Mouse (Mus musculus): ENCODE results near the gene Gm21987.

Gm21987 gene

DNA sequence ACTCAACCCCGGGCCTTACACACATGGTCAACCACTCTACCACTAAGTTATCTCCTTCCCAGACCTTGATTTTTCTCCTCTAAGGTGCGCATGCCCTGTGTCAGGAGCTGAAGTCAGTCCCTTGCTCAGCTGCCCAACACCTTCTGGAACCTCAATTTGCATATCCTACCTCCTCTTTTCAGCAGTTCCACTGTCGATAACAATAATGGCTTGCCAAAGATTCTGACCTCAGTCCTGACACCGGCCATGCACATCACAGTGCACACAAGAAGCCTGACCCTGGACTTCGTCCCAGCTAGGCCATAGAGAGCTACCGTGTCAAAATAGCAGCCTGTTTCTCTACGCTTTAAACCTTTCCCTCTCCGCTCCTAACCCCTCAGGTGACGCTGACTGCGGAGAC is 26.6 kb downstream of the Gm21987 start:
- no peak for DNase-seq

DNA sequence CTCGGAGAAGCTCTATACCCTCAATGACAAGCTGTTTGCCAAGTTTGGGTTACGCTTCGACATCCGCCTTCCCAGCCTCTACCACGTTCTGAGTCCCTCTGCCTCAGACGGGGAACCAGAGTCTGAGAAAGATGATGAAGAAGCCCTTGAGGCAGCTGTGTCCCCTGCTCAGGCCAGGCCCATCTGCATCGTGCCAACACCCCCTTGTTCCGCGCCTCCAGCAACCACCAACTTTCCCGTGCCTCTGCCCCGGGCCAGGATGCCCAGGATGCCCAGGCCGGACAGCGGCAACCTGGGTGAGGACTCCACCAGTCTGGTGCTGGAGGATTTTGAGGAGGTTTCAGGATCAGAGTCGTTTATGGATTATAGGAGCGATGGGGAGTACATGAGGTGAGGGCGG is 27.1 kb downstream of the Gm21987 start:
- no peak for DNase-seq

DNA sequence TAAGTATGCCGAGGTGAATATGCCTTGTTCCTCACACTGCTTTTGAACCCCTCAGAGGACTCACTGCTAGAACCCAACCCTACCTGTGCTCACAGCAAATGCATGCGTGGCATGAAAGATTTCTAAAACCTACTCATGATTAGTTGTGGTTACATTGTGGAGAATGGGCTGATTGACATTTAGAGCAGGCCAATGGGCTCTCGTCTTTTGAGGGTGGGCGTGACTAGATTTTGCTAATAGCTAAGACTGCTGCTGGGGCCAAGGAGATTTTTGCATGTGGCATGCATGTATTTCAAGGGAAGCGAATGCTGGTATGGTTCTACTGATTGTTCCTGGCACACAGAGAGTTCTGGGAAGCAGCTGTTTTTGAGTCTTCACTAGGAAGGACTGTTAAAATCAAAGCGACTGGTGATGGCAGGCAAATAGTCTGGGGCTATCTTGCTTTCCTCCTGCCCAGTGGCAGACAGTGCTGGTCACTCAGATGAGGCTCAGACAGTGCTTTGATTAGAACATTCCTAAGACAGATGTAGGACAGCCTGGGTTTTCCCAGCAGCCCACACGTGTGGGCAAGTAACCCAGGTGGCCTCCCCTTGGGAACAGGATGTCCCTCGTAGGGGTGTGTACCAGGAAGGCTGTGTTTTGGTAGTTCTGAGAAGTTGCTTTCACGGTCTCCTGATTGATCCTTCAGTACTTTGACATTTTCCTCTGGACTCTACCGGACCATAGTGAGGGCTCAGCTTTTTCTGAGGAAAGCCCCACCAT is 27.7 kb downstream of the Gm21987 start:
- no peak for DNase-seq

- no peak for DNase-seq
Observed at GRCm38 (mm10) chr16:38375182-38375581, 28.3 kb downstream of the Gm21987 start.

- DNase-seq = peak; percentile 67
Observed at GRCm38 (mm10) chr16:38376163-38376840, 29.5 kb downstream of the Gm21987 start.

GRCm38 (mm10) chr16:38376841-38377249 is 30.0 kb downstream of the Gm21987 start:
- DNase-seq = peak; percentile 27

DNA sequence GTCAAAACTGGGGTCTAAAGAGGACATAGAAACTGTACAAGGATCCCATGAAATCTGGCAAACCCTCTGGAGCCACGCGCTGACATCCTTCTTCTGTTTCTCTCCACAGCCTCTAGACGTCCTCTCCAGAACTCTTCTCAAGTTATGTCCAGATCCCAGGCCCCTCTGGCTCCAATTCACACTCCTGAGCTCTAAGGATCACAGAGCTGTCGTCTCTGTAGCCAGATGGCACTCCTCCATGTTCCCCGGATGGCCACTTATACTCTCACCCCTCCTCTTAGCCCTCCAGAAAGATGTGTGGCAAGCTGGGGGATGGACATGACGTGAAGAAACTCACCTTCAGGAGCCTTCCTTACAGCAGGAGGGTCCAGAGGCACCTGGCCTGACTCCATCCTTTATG is 30.7 kb downstream of the Gm21987 start:
- DNase-seq = no peak

GRCm38 (mm10) chr16:38378591-38378990 is 31.8 kb downstream of the Gm21987 start:
- no peak for DNase-seq

GRCm38 (mm10) chr16:38379088-38379487 is 32.2 kb downstream of the Gm21987 start:
- no peak for DNase-seq

DNA sequence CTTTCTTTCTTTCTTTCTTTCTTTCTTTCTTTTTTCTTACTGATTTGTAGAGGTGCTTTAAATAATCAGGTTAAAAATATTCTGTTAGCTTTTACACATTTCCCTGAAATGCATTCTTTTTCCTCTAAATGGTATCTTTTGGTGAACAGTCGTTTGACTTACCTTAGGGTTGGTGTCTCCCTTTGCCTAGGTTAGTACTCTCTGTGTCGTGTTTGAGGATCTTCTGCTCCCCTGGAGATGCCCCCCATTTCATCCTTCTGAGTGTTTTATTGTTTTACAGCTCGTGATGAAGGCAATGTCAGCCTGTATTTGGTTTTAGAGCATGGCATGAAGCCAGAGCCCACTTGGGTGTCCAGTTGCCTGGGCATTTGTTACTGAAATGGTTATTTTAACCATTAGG is 32.7 kb downstream of the Gm21987 start:
- no peak for DNase-seq

DNA sequence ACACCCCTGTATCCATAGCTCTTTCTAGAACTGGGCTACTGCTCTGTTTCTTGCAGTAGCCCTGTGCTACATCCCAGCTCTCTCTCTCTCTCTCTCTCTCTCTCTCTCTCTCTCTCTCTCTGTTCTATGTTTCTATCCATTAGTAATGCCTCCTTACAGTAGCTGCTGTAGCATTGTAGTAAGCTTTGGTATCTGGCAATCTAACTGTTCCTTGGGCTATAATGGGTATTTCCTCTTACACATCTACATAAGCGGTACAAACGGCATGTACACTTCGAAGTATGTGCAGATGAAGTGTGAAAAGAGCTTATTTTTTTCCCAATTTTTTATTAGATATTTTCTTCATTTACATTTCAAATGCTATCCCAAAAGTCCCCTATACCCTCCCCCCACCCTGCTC is 33.1 kb downstream of the Gm21987 start:
- no peak for DNase-seq

- no peak for DNase-seq
Observed at GRCm38 (mm10) chr16:38383683-38384082, 36.8 kb downstream of the Gm21987 start.

DNA sequence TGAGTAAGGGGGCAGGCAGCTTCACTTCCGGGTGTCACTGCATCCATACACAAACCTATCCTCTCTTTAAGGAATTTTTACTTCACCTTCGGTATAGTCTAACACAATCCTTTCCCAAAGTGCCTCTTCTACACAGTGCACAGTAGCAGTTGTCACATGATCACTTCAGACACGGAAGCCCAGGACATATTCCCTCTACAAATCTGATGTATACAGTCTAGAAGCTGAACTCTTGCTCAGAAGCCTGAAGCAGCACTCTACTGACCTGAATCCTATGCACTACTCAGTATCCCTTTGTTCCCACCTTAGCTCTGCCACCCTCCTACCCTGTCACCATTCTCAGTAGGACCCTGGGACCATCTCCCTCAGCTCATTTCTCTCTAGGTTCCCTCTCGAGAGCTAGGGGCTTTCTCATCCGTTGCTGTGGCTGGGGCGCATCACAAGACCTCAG is 38.4 kb downstream of the Gm21987 start:
- DNase-seq = no peak

DNA sequence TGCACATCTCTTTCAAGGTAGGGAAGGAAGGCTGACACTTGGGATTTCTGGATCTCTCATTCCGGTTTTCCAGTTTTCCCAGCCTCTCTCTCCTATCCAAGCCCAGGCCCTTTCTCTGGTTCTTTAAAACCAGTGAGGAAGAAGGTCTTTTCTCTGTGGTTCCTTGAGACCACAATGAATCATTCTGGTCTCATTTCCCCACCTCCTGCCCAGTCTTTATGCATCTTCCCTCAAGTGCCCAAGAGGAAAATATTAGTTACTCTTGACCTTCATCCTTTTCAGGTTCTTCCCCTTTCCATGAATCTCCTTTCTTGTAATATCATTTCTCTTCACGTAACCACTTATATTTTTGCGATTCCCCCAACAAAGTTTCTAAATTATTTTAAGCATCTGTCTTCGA is 38.9 kb downstream of the Gm21987 start:
- no peak for DNase-seq

DNA sequence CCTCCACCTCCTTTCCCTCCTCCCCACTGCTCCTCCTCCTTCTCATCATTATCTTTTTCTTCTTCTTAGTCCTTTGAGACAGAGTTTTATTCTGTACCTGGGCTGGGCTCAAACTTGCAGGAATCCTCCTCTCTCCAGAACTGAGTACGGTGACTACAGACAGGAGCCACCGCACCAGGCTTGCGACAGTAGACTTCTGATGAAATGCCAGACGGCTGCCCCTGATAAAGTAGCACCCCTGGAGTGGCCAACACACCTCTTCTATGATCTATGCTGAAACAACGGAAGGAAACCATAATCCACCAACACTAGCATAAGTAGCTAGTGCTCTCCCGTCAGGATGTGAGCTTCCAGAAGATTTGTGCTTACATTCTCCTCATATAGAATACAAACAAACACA is 40.5 kb downstream of the Gm21987 start:
- no peak for DNase-seq

- DNase-seq = no peak
Observed at GRCm38 (mm10) chr16:38388757-38389156, 41.9 kb downstream of the Gm21987 start.

GRCm38 (mm10) chr16:38389284-38389893 is 42.5 kb downstream of the Gm21987 start:
- no peak for DNase-seq

GRCm38 (mm10) chr16:38390322-38390721 is 43.5 kb downstream of the Gm21987 start:
- DNase-seq = no peak

DNA sequence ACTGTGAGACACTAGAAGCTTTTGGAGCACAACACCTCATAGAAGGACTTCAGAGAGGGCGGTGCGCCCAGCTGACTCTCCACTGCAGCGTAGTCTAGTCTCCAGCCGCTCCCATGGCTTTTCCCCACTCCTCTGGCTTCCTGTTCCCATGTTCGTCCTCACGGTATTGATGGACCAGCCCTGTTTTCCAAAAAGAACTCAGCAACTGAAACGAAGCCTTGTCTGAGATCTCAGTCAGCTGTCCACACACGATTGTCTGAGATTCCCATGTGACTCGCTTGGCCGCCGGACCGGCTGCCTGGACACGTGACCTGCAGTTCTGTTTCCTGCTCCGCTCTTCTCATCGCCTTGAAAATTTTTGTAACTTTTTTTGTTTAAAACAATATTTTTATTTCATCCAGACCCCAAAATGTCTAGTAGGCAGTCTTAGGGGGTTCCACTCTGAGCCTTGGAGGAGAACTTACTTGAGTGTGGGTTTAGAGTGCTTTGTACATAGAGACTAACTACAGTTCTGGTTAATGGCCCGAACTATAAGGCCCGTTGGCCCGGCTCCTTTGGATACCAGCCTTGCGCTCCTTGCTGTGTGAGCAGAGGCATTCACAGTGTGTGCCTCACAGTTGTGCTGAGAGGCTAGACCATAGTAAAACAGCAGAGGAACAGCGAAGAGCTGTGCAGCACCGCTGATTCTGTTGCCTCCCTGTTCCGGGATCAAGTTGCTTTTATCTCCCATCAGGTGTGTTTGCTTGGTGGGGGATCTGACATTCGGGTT is 45.5 kb downstream of the Gm21987 start:
- DNase-seq = peak; percentile 64

- DNase-seq = no peak
Observed at GRCm38 (mm10) chr16:38394191-38394618, 47.4 kb downstream of the Gm21987 start.

DNA sequence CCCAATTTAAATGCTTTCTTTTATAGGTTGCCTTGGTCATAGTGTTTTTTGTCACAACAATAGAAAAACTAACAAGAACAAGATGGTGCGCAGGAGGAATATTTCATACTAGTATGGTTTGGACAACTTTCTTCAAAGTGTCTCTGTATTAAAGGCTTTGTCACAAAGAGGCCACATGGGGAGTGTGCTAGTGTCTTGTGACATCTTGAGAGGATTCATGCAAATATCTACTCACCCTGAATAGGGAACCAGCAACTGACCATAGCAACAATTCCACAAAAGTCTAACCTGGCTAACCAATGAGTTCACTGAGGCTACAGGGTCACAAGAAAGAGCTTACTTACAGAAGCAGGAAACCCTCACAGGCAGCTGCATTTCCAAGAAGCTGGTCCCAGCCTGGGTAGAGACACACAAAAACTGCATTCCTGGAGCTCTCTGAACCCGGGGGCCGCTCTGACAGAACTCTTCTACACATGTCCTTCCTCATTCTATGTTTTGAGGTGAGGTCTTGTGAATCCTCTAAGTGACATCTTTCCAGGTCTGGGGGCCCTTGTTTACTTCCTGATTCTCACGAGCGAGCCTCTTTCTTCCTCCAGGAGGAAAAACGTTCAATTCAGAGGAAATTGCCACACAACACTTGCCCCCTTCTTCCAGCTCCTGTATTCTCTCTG is 48.4 kb downstream of the Gm21987 start:
- no peak for DNase-seq

DNA sequence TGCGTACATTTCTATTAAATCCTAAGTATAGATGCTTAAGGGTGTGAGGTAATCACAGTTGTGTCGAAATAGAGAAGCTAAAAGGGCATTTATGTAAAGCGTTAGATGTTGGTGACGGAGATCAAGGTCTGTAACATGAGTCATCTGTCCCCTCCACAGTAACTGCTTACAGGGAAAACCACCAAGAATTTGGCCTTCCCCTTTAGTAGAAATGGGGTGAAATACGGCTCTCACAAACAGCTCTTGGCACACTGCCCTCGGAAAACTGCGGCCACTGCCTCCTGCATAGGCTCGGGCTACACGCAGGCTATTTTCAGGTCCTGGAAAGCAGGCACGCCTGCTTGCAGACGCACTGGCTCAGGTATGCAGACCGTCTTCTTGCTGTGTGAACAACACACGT is 49.3 kb downstream of the Gm21987 start:
- peak; percentile 79 for DNase-seq

- no peak for DNase-seq
Observed at GRCm38 (mm10) chr16:38398266-38398665, 51.4 kb downstream of the Gm21987 start.

Data from lung, postnatal 10 days (tissue).